Mouse (Mus musculus): ENCODE data around the gene Acaca.
"Not testable (repeated sequence)": the region's sequence is repeated elsewhere in the genome, so short reads cannot be mapped to it uniquely, and the experiment has no call there.

The Acaca gene

GRCm38 (mm10) chr11:84344522-84345236 lies 215.2 kb downstream of the Acaca start:
- DNase-seq: no peak

- DNase-seq: no peak
Measured at GRCm38 (mm10) chr11:84347766-84348165, 218.3 kb downstream of the Acaca start.

GRCm38 (mm10) chr11:84348843-84349825 lies 219.7 kb downstream of the Acaca start:
- DNase-seq: no peak

GRCm38 (mm10) chr11:84351150-84351549 lies 221.7 kb downstream of the Acaca start:
- DNase-seq: no peak

GRCm38 (mm10) chr11:84353058-84353726 lies 223.7 kb downstream of the Acaca start:
- no peak for DNase-seq

- DNase-seq: no peak
Measured at GRCm38 (mm10) chr11:84357304-84357703, 227.8 kb downstream of the Acaca start.

- no peak for DNase-seq
Measured at GRCm38 (mm10) chr11:84357771-84358170, 228.3 kb downstream of the Acaca start.

GRCm38 (mm10) chr11:84361551-84361950 lies 232.1 kb downstream of the Acaca start:
- DNase-seq: no peak

- no peak for DNase-seq
Measured at GRCm38 (mm10) chr11:84362633-84363243, 233.3 kb downstream of the Acaca start.

GRCm38 (mm10) chr11:84365313-84365712 lies 235.8 kb downstream of the Acaca start:
- no peak for DNase-seq

GRCm38 (mm10) chr11:84368902-84369301 lies 239.4 kb downstream of the Acaca start:
- DNase-seq: no peak

- DNase-seq: no peak
Measured at GRCm38 (mm10) chr11:84373122-84373521, 243.7 kb downstream of the Acaca start.

GRCm38 (mm10) chr11:84375951-84376496 lies 246.6 kb downstream of the Acaca start:
- DNase-seq: no peak

GRCm38 (mm10) chr11:84376510-84377365 lies 247.3 kb downstream of the Acaca start:
- DNase-seq: no peak

- DNase-seq: no peak
Measured at GRCm38 (mm10) chr11:84382450-84382849, 253.0 kb downstream of the Acaca start.

- no peak for DNase-seq
Measured at GRCm38 (mm10) chr11:84383891-84384290, 254.4 kb downstream of the Acaca start.

- peak; percentile 76 for DNase-seq
Measured at GRCm38 (mm10) chr11:84389332-84389731, 259.9 kb downstream of the Acaca start.

- DNase-seq: no peak
Measured at GRCm38 (mm10) chr11:84391126-84391525, 261.7 kb downstream of the Acaca start.

- DNase-seq: not testable (repeated sequence)
Measured at GRCm38 (mm10) chr11:84392066-84392465, 262.6 kb downstream of the Acaca start.

- DNase-seq: no peak
Measured at GRCm38 (mm10) chr11:84393571-84393970, 264.1 kb downstream of the Acaca start.

- peak; percentile 22 for DNase-seq
Measured at GRCm38 (mm10) chr11:84395010-84395409, 265.5 kb downstream of the Acaca start.
